Mouse (Mus musculus) mature B cell (primary cell): ENCODE measurements at regions not wholly inside any gene's neighbourhood (a gene's known extent, or its start where the extent isn't known, plus 50 kb on each side); places are given as distances from the start of the nearest gene placed in this dataset.

ENCODE experiments used
- in situ Hi-C: fragments of 300-500 bp; cut with MboI; formaldehyde crosslinking; loops from 2 replicates; pipeline ENCODE4 v1.14.3; 2019

- in situ Hi-C loops = no loop called here
Observed at GRCm38 (mm10) chr2:117912722-117913121, 199.0 kb upstream of the Thbs1 start.

DNA sequence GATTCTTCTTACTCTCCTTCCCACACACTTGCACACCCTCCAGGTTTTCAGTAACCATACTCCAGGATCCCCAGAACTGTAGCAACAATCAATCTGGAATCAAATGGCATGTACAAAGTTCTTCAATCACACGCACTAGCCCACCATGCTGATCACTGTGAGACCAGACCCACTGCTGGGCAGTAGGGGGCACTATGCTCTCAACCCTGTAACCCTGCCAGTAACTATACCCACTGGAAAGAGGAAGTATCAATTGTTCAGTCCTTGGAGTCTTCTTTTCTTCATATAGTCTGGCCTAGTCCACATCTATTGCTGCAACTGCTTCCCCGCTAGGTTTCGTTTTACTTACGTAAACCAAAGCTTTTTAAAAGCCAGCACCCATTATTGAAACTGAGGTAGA lies 197.8 kb upstream of the Thbs1 start:
- in situ Hi-C loops = no loop called here

DNA sequence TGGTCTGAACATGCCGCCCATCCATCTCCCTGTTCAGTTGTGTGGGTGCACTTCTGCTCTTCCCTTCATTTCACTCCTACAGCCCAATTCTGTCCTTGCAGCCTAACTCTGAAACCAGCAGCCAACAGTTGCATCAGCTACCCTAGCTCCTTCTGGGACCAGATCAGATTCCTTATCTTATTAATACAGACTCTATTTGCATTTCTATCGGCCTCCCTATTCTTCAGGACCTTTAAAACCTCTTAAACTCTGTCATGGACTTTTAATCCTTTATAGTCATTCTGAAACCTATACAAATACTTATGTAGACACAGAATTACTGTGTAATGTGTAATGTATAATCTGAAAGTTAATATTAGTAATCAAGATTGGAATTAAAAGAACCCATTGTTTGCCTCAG lies 195.9 kb upstream of the Thbs1 start:
- in situ Hi-C loops = no loop called here

- in situ Hi-C loops = no loop called here
Observed at GRCm38 (mm10) chr2:117917181-117917580, 194.5 kb upstream of the Thbs1 start.

DNA sequence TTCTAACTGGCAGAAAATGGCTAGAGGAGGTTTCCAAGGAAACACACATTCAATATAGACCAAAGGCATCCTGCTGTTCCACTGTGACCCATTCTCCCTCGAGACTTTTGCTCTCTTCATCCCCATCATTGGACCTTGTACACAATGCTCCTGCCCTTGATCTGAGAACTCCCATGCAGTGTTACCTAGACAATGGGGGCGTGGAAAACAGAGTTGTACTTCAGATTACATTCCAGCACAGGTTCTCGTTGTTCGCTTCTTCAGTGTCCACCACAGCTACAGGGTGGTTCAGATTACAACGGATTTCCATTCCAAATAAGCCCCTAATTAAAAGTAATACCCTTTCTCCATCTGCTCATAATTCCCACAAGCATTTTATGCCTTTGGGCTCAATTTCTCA lies 186.8 kb upstream of the Thbs1 start:
- in situ Hi-C loops = no loop called here

GRCm38 (mm10) chr2:117925412-117925811 lies 186.3 kb upstream of the Thbs1 start:
- in situ Hi-C loops = no loop called here

GRCm38 (mm10) chr2:117928062-117928461 lies 183.6 kb upstream of the Thbs1 start:
- in situ Hi-C loops = no loop called here

- in situ Hi-C loops = no loop called here
Observed at GRCm38 (mm10) chr2:117929586-117929985, 182.1 kb upstream of the Thbs1 start.

DNA sequence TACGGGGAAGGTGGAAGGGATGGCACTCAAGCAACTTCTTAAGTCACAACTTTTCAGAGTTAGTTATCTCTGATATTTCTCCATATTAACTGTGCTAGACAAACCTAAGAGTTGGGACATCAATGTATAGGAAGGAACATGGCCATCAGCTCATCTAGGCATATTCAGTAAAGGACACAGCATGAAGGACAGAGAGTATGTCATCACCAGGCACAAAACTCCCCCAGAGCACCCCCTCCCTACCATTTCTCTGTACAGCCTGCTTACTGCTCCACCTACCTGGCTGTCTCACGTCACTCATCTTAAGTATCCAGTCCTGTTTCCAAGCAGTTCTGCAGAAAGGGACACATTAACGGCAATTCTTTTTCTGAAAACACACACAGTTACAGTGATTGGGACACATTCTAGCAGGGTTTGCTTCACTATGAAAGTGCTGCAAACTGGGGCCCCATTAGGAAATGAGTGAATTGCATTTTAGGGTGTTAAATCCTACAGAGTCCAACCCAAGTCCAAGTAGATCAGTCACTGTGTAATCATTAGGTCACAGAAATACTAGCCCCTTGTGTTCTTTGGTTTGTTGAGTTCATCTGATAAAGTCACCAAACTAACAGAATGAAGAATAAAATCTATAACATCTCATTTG lies 180.7 kb upstream of the Thbs1 start:
- in situ Hi-C loops = no loop called here

DNA sequence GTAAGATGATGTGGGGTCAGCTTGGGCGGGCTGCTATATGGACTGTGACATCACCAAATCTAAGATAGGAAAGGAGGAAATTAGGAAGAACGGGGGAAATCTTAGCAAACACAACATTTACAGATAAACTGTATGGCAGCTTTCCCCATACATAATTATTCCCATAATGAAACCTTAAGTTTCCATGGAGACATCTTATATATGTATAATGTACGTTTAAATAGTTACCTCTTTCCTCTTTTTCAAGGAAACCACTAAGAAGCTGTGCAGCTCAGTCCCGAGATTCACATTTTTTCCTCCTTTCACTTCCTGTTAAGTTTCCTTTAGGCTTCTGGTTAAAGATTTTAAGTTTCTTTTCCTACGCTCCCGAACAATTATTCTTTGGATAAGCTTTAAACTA lies 175.1 kb upstream of the Thbs1 start:
- in situ Hi-C loops = no loop called here

GRCm38 (mm10) chr2:117938283-117939049 lies 173.2 kb upstream of the Thbs1 start:
- in situ Hi-C loops = no loop called here

DNA sequence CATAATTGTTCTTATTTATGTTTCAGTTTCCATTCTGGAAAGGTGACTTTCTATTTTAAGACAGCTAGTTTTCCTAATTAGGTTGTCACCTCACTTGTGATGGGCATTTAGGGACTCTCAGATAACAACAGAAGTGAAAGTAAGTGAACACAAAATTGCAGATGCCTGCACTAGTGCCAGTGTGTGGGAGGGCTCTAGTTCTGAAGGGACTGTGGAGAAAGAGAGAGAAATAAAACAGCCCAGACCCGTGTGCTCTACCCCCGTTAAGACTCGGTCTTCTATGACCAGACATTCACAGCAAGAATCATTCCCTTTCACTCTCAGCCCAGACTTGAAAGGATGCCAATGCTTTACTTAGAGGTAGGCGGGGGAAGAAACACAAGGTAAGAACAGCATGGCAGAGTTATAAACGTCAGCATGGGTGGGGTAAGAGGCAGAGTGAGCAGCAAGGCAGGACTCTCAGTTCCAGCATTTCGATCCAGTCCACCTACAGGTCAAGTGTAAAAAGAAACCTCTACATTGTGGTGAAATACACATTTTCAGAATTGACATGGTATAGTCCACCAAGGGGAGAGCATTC lies 170.1 kb upstream of the Thbs1 start:
- in situ Hi-C loops = no loop called here

GRCm38 (mm10) chr2:117943666-117944065 lies 168.0 kb upstream of the Thbs1 start:
- in situ Hi-C loops = no loop called here

- in situ Hi-C loops = no loop called here
Observed at GRCm38 (mm10) chr2:117944325-117944724, 167.4 kb upstream of the Thbs1 start.

GRCm38 (mm10) chr2:117944942-117945341 lies 166.7 kb upstream of the Thbs1 start:
- in situ Hi-C loops = no loop called here

- in situ Hi-C loops = no loop called here
Observed at GRCm38 (mm10) chr2:117950431-117951336, 161.0 kb upstream of the Thbs1 start.

DNA sequence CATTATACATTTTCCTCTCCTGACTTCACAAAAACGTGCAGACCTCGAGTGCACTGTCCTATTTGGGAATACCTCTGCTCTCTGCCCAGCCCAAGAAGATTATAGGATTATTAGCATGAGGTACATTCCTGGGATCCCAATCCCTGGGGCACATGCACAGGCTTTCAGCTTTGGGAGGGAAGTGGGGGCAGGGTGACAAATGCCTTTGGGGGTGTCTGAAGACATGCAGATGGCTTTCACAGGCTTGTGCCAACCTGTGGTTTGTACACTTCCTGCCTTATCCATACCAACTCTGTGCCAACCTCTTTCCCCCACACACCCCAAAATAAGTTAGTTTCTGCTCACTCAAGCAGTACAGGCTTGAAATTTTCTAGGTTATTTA lies 160.3 kb upstream of the Thbs1 start:
- in situ Hi-C loops = no loop called here

DNA sequence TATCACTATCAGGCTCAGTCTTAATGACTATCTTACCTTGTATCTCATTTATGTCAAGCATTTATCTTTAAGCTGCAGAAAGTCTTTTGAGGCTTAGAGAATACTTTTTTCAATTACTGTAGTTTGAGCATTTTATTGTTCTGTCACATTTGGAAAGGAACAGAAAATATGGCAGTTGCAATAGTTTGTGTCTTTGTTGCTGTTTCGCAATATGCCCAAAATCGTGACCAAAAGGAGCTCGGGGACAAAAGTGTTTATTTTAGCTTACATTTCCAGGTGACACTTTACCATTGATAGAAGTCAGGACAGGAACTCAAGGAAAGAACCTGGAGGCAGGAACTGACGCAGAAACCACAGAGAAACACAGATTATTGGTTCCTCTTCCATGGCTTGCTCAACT lies 152.9 kb upstream of the Thbs1 start:
- in situ Hi-C loops = no loop called here

- in situ Hi-C loops = no loop called here
Observed at GRCm38 (mm10) chr2:117959440-117959839, 152.2 kb upstream of the Thbs1 start.

- in situ Hi-C loops = no loop called here
Observed at GRCm38 (mm10) chr2:117962531-117962930, 149.1 kb upstream of the Thbs1 start.

GRCm38 (mm10) chr2:117963526-117963925 lies 148.2 kb upstream of the Thbs1 start:
- in situ Hi-C loops = no loop called here

DNA sequence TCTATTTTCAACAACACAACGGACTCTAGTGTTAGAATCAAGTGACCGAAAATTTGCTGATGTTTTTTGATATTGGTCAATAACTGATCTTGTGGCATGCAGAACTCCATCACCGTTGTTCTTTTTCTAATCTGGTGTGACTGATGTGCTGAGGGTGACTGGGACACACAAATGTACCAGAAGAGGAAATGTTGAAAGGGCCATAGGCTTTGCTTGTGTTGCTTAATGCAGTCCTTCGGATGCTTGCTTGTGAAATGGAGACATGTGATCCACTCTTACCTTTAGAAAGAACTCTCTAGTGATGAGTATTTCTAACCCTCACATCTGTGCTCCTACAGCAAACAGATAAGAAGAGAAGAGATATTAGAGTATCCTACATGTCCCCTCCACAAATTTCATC lies 145.9 kb upstream of the Thbs1 start:
- in situ Hi-C loops = no loop called here
